Mouse (Mus musculus): Measurements from ENCODE around the gene Tnik. TPM values are rescaled to one million over a fixed set of nuclear protein-coding genes. Genes with fewer than 3 reads are reported as not detected.

Gene Tnik
- total RNA-seq, 4 experiments from 2014 or later: 21.9 to 29.9 (median 27.9) TPM

DNA sequence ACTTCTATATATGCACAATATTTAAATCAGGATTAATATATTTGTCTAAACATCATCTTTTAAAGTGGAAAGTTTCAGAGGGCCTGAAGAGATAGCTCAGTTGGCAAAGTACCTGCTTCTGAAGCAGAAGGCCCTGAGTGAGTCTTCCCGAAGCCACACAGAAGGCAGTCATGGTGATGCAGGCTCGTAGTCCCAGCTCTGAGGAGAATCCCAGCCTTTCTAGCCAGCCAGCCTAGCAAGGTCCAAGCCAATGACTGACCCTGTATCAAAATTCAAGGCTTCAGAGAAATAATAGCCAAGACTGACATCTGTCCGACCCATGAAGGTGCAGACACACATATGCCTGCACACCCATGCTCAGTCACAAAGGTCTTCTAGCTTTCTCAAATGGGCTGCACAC, 279.9 kb downstream of the Tnik start:
- no peak for DNase-seq (ENCODE audit: low spot score in 2 of 2)

- peak; percentile 15 to 23 for DNase-seq (ENCODE audit: low spot score in 2 of 2)
Measured at GRCm38 (mm10) chr3:28543380-28543984, 280.5 kb downstream of the Tnik start.

DNA sequence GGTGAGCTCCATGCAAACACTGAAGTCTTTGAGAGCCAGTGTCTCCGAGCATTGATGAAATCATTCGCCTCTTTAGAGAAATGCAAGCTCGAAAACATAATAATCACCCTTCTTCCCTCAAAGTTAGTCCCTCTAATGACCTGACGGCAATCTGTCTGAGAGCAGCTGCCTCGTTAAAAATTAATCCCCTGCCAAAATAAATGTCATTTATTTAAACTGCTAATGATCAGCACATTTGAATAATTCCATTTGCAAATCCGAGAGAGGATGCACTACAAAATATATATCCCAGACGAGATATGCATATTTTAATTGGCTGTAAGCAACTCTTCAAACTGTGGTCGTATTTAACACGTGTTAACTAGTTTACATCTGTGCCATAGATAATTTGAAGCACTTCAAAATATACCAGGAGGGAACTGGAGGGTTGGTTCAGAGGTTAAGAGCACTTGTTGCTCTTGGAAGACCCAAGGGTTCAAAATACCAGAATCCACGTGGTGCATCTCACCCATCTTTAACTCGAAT, 281.4 kb downstream of the Tnik start:
- no peak for DNase-seq (ENCODE audit: low spot score in 2 of 2)

DNA sequence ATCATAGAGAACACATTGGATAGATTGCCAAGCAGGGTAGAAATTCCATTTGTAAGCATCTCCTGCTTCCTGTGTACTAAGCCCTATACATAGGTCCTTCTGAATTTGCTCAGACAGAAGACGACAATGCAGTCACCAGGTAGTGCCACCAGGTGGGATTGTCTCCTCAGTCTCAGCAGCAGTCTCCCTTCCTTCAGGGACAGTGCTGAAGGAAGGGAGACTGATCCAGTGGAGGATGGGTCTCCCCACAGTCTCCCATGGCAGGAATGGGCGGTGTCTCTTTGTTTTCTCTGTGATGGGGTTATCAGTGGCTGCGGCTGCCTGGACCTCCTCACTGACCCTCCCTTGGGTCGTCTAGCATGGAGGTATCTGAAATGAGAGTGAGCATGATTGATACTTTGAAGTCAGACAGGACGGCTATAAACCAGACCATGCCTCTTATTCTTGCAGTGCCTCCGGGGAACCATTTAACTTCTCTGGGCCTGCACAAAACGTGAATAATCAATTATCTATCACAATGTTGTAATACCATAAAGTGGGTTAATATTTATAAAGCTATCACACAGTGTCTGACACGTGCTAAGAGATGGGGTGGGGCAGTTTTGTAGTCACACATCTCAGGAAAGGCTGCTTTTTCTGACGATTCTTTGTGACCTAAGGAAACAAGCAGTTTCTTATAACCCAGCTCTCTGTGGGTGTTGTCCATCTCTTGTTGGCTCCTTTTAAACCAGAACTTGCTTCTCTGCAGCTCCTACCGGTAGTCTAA, 285.1 kb downstream of the Tnik start:
- DNase-seq (ENCODE audit: low spot score in 2 of 2): no peak

- DNase-seq (ENCODE audit: low spot score in 2 of 2): no peak
Measured at GRCm38 (mm10) chr3:28549391-28549790, 286.4 kb downstream of the Tnik start.

DNA sequence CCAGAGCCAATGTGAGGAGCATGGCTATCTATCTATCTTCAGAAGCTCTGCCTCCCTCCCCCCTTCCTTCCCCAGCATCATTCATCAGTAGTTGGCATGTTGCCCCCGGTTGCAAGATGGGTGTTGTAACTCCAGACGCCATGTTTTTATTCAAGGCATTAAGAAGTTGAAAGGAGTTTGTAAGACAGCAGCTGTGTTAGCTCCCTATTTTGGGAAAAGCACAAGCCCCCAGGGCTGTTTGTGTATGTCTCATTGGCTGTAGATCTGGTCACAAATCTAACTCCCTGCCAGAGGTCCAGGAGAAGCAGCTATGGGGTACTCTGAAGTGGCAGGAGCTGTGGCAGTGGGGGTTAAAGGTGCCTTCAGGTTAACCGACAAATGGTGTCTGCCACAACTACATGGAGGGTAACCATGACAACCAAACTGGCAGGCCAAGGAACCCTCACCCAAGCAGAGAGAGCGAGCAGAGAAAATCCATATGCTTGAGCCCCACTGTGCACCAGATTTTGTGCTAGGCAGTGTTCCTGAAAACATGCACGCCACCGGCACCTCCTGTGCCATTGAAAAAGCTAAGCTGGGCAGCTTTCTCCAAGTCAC, 287.6 kb downstream of the Tnik start:
- no peak for DNase-seq (ENCODE audit: low spot score in 2 of 2)

GRCm38 (mm10) chr3:28551756-28552155, 288.7 kb downstream of the Tnik start:
- no peak for DNase-seq (ENCODE audit: low spot score in 2 of 2)

DNA sequence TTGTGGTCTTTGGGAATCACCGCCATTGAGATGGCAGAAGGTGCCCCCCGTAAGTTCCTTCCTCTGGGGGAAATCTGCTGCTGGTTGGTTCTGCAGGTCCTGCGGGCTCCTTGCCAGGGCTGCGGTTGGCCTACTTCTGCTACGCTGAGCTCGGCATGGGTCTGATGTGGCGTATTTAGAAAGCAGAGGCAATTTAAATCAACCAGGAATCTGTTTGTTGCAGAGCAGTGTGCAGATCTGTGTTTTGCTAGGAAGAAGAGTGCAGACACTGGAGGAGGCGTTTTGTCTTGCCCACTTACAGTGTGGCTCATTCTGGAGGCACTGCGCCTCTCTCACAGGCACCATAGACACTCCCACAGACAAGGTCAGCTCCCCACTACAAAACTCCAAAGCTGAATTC, 291.9 kb downstream of the Tnik start:
- DNase-seq (ENCODE audit: low spot score in 2 of 2): no peak

DNA sequence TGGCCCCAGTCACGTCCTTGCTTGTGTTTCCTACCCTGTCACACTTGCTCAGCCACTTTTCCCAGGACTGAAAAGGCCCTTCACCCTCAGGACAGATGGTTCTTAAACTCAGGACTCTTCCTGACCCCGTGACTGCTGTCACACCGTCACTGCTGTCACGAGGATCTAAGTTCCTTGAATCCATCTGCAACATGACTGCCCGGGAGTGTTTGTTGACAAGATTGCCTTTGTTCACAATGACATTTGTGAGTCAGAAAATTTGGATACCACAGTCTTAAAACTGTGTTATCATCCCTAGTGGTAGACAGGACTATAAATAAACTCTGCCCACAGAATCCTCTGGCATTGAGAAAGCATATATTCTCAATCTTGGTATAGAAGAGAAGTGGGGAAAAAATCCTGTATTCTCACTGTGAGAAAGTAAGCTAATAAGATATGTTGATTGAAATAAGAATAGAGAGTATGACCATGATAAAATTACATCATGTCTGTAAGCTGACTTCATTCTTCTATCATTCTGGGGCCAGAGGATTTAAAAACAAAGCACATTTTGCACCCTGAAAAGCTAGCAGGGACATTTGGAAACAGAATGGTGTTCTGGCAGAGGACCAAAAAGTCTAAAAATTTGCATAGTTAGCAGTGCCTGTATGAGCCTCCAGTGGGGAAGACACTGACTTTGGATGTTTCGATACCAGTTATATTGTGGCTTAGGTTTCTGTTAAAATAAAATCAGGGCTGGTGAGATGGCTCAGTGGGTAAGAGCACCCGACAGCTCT, 293.0 kb downstream of the Tnik start:
- no peak for DNase-seq (ENCODE audit: low spot score in 2 of 2)

GRCm38 (mm10) chr3:28558328-28558871, 295.4 kb downstream of the Tnik start:
- DNase-seq (ENCODE audit: low spot score in 2 of 2): no peak

DNA sequence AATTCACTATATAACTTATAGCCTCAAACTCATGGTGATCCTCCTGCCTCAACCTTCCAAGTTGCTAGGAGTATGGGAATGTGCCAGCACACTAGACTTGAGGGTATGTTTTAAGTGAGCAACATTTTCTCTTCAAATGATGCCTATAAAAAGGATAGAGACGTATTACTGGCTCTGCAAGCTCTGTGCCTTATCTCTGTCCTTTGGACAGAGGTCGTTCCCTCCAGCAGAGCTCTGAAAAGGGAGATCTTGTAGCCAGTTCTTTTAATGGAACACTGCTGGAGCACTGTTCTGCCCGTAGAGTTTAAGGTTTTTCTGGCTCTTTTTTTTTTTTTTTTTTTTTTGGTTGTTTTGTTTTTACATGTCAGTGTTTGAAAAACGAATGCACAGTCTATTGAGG, 298.4 kb downstream of the Tnik start:
- DNase-seq (ENCODE audit: low spot score in 2 of 2): no peak

- no peak for DNase-seq (ENCODE audit: low spot score in 2 of 2)
Measured at GRCm38 (mm10) chr3:28562612-28563332, 299.8 kb downstream of the Tnik start.

DNA sequence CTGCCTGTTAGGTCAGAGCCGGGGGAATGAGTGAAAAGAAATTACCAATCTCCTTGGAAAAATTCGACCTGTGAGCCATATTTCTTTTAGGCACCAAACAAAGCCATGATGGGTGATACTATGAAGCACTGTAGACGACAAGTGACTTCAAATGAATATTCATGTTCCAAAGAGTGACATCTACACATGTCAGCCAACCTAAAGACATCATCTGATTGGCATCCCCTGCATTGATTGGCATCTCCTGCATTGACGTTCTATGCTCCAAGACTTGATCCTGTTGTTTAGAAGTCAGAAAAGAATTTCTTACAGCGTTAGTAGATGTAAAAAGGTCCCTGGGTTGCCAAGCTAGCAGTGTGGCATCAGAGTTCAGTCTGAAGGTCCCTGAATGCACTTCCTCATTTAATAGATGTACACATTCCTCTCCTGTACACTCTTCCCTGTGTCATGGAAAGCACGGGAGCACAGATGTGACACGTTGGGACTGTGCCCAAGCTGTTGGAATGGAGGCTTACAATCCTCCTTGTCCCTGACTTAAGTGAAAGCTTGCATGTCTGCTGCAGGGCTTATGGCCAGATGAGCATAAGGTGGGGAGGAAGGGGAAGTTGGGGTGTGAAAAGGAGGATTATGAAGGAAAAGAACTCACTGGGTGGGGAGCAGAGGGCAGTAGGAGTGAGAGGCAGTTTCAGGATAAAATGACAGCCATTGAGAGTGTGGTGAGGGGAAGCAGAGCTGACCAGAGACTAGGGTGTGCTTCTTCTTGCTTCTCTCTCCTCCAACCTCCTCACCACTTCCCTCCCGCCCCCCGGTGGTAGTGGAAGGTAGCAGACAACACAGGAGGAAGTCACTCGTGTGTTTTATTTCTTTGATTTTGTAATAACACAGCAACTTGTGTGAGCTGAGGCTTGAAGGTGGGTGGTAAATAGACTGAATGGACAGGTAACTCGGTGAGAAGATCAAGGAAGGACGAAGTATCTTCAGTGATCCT, 301.6 kb downstream of the Tnik start:
- no peak for DNase-seq (ENCODE audit: low spot score in 2 of 2)

DNA sequence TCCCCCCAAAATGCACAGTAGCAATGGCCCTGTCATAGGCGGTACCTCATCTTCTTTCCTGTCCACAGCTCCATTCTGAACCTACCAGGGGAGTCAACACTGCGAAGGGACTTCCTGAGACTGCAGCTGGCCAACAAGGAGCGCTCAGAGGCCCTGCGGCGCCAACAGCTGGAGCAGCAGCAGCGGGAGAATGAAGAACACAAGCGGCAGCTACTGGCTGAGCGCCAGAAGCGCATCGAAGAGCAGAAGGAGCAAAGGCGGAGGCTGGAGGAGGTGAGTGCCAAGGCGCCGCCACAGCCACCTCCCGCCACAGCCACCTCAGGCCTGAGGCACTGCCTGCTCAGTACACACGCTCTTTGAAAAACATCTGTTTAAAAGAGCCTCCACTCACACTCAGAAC, 314.3 kb downstream of the Tnik start:
- DNase-seq (ENCODE audit: low spot score in 2 of 2): peak; percentile 21 to 28

- no peak for DNase-seq (ENCODE audit: low spot score in 2 of 2)
Measured at GRCm38 (mm10) chr3:28578950-28579615, 316.1 kb downstream of the Tnik start.

DNA sequence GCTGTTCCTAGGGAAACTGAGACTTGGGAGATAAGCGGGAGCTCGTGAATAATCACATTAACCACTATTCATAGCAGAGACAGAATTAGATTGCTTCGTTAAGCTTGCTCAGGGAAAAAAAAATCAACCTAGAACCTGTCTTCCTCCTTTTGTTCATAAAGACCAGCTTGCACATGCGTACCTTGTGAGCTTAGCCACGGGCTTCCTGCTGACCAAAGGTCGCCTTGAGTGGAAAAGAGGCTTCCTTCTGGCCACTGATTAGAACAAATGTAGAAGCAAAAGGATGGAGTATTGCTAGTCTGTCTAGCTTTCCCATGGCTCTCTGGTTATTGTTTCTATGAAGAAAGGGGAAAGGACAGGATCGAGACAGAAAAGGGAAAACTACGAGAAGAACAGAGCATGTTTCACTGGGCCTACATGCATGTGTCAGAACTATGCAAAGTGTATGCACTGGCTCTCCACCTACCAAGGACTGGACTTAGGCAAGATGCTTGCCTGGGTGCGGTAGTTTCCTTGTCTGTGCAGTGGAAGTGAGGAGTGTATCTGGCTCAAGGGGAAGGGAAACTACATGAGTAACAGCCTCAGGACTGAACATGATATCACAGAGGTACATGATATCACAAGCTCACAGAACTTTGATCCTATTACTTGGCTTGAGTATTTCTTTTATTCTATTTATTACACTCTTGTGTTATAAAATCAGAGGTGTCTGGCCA, 322.9 kb downstream of the Tnik start:
- DNase-seq (ENCODE audit: low spot score in 2 of 2): no peak

DNA sequence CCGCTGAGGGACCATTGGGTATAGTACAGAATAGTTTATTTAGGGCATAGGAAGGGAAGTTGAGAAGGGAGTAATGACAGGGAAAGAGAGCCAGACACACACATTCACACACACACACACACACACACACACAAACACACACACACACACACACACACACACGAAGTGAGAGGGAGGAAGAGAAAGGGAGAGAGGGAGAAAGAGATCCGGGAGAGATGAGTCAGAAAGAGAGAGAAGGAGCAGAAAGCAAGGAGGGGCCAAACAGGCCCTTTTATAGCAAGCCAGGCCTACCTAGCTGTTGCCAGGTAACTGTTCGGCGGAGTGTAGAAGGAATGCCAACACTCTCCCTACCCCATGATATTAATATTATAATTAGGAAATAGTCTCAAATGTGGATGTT, 324.8 kb downstream of the Tnik start:
- no peak for DNase-seq (ENCODE audit: low spot score in 2 of 2)

DNA sequence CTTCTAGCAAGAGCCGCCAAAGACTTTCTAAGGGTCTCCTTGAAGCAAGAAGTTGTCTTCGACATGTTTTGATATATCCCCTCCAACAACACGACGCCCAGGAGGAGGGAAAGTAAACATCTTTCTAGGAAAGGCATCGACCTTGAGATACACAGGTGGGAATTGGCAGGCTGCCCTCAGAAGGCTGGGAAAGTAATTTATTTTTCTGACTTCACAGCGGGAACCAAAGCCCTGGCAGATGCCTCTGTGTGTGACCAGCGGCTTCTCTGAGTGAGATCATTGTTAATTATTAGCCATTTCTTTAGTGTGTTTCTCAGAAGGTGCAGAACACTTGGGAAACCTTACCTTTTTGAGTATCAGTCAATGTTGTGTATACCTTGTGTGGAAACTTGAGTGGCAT, 328.3 kb downstream of the Tnik start:
- DNase-seq (ENCODE audit: low spot score in 2 of 2): no peak
